Mouse (Mus musculus) c-Kit-negative CD71-positive TER-119-positive erythroid progenitor cells, embryonic 14.5 days (primary cell): Measurements from ENCODE around the gene Ryr2.

Source experiments
- DNase-seq: peaks from one replicate; pipeline ENCODE4 v3.0.0-alpha.2; 2013; ENCODE audit warnings: low read depth, low spot score

The Ryr2 gene

DNA sequence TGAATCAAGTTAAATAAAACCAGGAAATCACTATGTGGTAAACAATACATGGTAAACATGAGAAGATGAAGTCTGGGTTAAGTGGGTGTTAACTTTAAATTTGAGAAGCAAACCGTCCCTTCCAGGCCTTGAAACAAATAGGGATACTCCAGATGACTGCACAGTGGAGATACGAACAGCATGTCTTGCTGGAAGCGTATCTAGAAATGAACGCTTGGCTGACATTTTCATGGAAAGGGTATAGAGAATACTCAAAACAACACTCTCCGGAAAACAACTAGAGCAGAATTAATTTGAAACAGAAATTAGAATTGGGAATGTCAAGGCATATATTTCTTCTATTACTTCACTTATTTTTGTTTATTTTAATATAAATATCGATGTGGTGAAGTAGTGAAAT lies 329.0 kb downstream of the Ryr2 start:
- DNase-seq: no peak

DNA sequence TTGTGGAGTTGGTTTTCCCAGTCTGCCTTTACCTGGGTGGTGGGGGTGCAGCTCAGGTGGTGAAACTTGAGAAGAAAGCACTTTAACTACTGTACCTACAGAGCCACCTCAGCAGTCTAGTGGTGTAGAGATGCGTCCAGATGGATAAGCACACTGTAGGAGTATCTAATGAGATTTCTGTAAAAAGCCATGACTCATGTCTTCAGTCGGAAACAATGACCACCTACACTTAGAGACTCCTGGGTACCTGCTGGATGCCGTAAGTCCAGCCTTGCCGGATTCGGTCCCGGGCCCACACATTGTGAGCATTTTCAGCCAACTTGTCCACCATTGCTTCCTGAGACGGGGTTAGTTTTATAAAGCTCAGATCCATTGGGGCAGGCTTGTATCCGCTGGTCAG lies 334.6 kb downstream of the Ryr2 start:
- no peak for DNase-seq

GRCm38 (mm10) chr13:11766899-11767298 lies 339.8 kb downstream of the Ryr2 start:
- no peak for DNase-seq

DNA sequence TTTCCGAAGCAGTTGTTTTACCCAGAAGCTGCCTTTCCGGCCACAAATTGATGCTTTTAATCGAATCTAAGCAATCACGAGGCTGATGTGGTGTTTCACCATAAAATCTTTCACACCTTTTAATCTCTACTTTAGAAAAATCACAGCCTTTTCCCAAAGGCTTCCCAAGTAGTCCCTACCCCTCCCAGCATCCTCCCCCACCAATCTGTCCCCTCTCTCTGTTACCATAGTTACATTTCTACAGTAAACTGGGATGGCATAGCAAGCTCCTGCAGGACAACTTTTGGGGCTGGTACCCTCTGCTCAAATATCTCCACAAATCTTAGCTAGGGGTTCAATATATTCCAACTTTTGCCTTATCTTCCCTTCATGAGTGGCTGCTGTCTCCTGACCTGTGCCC lies 342.8 kb downstream of the Ryr2 start:
- no peak for DNase-seq

DNA sequence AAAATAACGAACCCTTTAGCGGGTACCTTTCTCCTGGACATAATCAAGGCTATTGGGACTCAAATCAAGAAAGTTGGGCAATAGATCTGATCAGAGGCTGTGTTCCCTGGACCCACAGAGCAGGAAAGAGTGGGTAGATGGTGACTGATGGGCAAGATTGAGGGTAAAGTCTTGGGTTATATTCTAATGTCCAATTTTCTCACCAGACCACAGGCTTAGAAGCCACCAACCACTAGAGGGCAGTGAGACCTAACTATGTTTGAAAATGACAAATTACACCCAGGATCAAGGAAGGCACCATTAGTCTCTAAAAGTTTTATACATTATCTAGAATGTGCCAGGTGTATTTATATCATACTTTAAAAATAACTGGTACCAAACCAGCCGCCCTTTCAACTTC lies 343.6 kb downstream of the Ryr2 start:
- DNase-seq: peak; percentile 1

DNA sequence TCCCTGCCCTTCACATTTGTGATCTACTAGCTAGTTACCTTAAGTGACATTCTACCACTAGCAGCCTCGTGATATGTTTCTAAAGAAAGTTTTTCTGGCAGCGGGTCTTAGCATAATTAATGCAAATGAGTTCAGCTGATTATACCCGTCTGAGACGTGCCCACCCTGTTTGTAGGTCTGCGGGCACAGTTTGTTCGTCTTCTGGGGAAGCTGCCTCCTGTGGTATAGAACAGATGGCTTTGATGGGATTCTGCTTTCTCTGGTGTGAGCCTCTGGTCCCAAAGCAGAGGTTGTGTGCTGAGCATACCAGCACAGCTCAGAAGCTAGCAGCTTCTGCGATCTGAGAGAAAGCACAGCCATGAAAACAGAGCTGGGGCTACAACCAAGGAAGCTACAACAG lies 348.9 kb downstream of the Ryr2 start:
- no peak for DNase-seq

DNA sequence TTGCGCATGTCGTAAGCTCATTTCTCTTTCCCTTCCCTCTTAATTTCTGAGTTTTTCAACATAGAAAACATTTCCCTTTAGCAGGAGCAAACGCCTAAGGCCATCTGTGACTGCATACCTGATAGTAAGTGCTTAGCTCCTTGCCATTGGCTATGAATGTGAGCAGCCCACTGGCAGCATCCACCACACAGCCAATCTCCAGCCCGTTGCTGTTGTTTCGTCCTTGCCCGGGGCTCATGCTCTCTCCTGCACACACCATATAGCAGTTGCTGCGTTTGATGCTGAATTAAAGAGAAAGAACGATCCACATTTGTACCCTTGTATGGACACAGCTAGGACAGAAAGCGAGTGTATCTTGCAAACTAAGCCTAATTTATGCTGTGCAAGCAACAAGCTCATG lies 361.3 kb downstream of the Ryr2 start:
- DNase-seq: no peak

- no peak for DNase-seq
These were observed 368.5 kb downstream of the Ryr2 start for GRCm38 (mm10) chr13:11738211-11738610.

DNA sequence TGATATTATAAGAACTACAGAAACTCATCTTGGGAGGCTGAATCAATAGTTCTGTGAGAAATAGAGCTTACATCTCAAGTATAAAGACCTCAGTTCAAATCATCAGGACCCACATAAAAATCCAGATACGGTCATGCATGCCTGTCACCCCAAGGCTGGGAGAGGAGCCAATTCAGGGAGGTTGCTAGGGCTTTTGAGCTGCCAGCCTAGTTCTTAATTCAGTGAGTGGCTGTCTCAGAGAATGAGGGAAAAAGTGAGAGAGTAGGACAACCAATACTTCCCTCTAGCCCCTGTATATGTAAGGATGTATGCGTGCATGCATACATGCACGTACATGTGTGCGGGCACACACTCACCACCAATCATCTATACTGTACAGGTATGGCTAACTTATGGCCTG lies 390.5 kb downstream of the Ryr2 start:
- no peak for DNase-seq

GRCm38 (mm10) chr13:11709708-11710471 lies 396.9 kb downstream of the Ryr2 start:
- DNase-seq: no peak

DNA sequence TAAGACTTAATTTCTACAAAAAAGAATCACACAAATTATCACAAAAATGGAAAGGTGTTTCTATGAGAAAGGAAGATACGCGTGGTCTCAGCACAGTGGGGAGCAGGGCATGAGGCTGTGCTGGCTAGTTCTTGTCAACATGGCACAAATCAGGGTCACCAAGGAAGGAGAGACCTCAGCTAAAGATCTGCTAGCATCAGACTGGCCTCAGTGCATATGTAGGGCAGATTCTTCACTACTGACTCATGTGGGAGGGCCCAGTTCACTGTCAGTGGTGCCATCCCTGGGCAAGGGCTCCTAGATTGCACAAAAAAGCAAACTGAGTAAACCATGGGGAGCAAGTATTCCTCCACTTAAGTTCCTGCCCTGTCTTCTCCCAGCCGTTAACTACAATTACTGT lies 405.0 kb downstream of the Ryr2 start:
- no peak for DNase-seq

- no peak for DNase-seq
These were observed 410.2 kb downstream of the Ryr2 start for GRCm38 (mm10) chr13:11696496-11696895.

DNA sequence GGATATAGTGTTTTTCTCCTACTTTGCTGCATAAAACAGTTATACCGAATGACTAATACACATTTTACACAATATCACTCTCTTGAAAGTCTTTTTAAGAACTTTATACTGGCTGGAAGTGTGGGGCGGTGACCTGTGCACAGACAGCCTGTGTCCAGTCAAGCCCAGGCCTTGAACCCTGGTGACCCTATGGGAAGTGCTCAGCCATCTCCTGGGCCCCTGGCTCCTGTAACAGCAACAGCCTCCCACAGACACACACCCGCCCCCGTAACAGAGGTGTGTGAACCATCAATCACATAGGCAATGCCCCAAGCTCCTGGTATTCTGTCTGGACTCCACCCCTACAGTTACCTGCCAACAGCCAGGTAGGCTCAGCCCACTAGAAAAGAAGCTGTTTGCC lies 424.9 kb downstream of the Ryr2 start:
- no peak for DNase-seq

DNA sequence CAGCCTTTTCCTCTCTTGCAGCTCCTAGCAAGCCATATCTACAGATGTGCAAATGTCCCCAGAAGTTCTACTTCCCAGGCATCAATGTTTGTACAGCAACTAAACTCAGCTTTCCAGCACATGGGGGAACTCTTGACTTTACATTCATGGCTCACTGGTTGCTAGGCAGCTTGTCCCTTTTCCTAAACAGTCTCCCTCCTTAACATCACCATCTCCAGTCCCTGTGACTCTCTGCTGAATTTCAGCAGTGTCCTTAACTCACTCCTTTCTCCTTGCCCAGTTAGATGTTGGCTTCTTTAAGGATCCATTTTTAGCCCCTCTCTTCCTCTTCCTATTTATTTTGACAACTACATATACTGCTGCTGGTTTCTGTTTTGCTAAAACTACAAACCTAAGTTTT lies 443.9 kb downstream of the Ryr2 start:
- no peak for DNase-seq

DNA sequence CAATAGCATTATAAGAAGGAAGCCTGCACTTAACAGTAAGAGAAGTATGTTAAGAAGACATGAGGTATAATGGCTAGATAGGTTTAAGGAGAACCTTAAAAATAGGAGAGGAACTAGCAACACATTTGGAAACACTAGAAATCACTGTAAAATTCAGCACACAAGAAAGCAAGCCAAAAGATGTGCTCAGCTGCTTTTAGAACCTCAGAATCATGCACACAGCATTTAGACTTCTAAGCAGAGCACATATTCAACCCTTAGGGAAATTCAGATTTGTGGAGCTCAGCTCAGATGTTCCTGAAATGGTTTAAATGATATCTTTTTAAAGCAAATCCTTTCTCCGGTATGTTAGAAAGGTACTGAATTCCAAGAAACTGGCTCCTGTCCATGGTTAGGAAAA lies 461.9 kb downstream of the Ryr2 start:
- DNase-seq: no peak

DNA sequence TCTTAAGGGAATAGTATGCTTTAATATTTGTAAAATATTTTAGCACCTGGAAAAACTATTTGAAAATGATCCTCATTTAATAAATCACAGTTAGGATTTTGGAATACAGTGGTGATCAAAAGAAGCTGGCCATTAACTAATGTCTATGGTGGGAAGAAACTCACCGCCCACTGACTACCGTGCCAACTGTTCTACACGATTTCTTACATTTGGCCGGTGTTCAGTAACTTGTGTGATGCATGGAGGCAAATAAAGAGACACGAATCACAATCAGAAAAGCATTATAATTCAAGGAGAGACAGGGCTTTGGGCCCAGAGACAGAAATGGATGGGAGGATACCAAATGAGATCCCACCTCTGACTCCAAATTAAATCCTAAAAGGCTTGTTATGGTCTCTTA lies 470.4 kb downstream of the Ryr2 start:
- DNase-seq: no peak

- no peak for DNase-seq
These were observed 482.2 kb downstream of the Ryr2 start for GRCm38 (mm10) chr13:11624513-11624912.

GRCm38 (mm10) chr13:11595431-11595830 lies 511.3 kb downstream of the Ryr2 start:
- no peak for DNase-seq

DNA sequence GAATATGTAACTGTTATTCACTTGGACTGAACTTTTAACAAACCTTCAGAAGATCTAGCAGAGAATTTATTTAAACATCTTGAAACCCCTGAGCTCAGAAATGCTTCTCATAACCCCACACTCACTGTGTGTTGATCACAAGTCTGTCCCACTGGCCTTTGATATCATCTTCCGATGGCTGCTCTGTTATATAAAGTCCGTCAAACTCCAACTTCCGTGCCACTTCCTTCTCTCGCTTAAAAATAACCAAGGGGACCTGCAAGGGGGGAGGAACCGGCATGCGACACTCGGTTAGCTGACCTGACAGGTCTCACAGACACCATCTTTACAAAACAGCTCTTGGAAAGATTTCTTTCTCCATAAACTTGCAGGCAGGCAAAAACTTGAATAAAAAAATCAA lies 521.5 kb downstream of the Ryr2 start:
- DNase-seq: no peak

GRCm38 (mm10) chr13:11572552-11572951 lies 534.2 kb downstream of the Ryr2 start:
- DNase-seq: no peak

DNA sequence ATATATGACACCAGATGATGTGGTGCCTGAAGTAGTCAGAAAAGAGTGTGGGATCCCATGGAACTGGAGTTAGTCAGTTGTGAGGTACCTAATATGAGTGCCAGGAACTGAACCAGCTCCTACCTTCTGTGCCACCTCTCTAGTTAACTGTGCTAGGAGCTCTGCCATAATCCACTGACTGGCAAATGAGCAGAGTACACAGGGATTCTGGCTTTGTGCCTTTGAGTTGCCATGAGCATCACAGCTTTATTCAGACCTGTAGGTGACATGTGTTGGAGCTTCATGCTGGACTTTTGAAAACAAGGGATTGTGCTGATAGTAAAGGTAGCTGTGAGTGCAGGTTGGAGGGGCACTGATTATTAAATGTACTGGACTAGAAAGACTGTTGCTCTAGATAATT lies 539.4 kb downstream of the Ryr2 start:
- no peak for DNase-seq

DNA sequence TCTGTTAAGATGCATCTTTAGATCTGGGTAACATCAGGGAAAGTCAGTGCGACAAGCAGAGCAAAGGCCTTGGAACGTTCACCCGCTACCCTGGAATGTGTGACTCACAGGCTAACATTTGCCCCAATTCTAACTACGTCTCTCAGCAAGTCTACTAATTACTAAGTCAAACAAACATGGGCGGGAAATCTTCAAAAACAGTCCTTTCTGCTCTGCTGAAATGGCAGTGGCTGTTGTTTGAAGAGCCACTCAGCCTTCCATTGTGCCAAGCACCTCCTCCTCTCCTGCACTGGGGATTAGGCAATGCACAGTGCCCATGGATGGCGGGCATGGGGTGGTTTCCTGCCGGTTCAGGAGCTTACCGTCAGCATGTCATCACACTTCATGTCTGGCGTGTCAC lies 540.3 kb downstream of the Ryr2 start:
- no peak for DNase-seq

GRCm38 (mm10) chr13:11563224-11564024 lies 543.3 kb downstream of the Ryr2 start:
- DNase-seq: no peak
